Mouse (Mus musculus): ENCODE measurements around the gene Cpn1.

DNA sequence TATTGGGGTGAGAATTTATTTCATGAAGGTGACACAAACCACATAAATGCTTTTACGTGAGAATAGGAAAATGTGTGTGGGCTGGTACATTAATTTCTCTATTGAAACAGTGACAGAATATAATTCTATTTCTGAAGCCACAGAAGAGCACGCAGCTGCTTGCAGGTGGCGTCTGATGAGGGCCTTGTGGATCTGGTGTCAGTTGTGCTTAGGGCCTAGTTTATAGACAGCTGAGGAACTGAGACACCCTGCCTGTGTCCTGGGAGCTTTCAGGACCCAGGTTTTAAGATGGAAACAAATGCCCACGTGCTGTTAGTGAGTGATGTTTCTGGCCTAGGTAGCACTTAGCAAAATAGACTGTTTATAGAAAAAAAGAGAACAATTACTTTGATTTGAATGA lies 18.7 kb upstream of the Cpn1 start:
- no peak for TF ChIP-seq POLR2A (IDR thresholded peaks at IDR 0.05; ENCODE audit: extremely low read depth, insufficient read depth, low read length)
- TF ChIP-seq CTCF (IDR thresholded peaks at IDR 0.05; ENCODE audit: extremely low read depth, insufficient read depth, low read length) = no peak
